Mouse (Mus musculus): ENCODE results near the gene Suv39h1.

GRCm38 (mm10) chrX:8013569-8014314, 60.8 kb downstream of the Suv39h1 start:
- TF ChIP-seq CTCF (IDR thresholded peaks at IDR 0.05; ENCODE audit: low read depth, low read length) (no peak), EP300 (IDR thresholded peaks at IDR 0.05; ENCODE audit: insufficient read depth, low read depth, low read length) (peak; percentile 86)
